Mouse (Mus musculus) liver, embryonic 12.5 days (tissue): ENCODE measurements around the gene Dnajb12. TPM values are rescaled to one million over a fixed set of nuclear protein-coding genes. Genes with fewer than 3 reads are reported as not detected.

Experiments used
- ATAC-seq: fragments of 200-750 bp; cut with Nextera tagmentation; 2 replicates; pipeline ENCODE4 v1.8.0; 2017; ENCODE audit warnings: moderate number of reproducible peaks, mild to moderate bottlenecking, moderate library complexity
- H3K27ac ChIP-seq: fragments of 300-500 bp; sonication (generic); 2 replicates; pipeline ENCODE4 v1.5.1; 2016; ENCODE audit warnings: mild to moderate bottlenecking
- H3K27me3 ChIP-seq: fragments of 300-500 bp; sonication (generic); replicated peaks from 2 replicates; pipeline ENCODE4 v1.6.1; 2016; ENCODE audit warnings: mild to moderate bottlenecking, moderate library complexity
- H3K36me3 ChIP-seq: fragments of 300-500 bp; sonication (generic); 2 replicates; pipeline ENCODE4 v1.6.1; 2016; ENCODE audit warnings: mild to moderate bottlenecking, moderate library complexity
- H3K4me1 ChIP-seq: fragments of 300-500 bp; sonication (generic); 2 replicates; pipeline ENCODE4 v1.6.1; 2016
- H3K4me2 ChIP-seq: fragments of 300-500 bp; sonication (generic); 2 replicates; pipeline ENCODE4 v1.6.1; 2016; ENCODE audit warnings: mild to moderate bottlenecking, moderate library complexity
- H3K4me3 ChIP-seq: fragments of 300-500 bp; sonication (generic); 2 replicates; pipeline ENCODE4 v1.5.1; 2016; ENCODE audit warnings: mild to moderate bottlenecking, moderate library complexity
- H3K9ac ChIP-seq: fragments of 300-500 bp; sonication (generic); 2 replicates; pipeline ENCODE4 v1.6.1; 2016; ENCODE audit warnings: mild to moderate bottlenecking, moderate library complexity
- H3K9me3 ChIP-seq: fragments of 300-500 bp; sonication (generic); replicated peaks from 2 replicates; pipeline ENCODE4 v1.6.1; 2016; ENCODE audit warnings: mild to moderate bottlenecking, moderate library complexity
- WGBS: fragments of 180-500 bp; shearing (Covaris S2); methylation state at CpG from one replicate; pipeline ENCODE4 v1.1.7; 2016; ENCODE audit not compliant: insufficient replicate concordance; 5-methylcytosine and 5-hydroxymethylcytosine counted together
- polyA plus RNA-seq: library from polyadenylated mRNA; unstranded; fragments of >200 nt; fragmentation: Nextera tagmentation; extraction: Ambion mirVana; gene quantifications from 2 replicates; pipeline ENCODE4 v1.2.1, GENCODE M21; 2016

The Dnajb12 gene
- 18.0 and 18.7 TPM in 2 replicates for polyA plus RNA-seq

DNA sequence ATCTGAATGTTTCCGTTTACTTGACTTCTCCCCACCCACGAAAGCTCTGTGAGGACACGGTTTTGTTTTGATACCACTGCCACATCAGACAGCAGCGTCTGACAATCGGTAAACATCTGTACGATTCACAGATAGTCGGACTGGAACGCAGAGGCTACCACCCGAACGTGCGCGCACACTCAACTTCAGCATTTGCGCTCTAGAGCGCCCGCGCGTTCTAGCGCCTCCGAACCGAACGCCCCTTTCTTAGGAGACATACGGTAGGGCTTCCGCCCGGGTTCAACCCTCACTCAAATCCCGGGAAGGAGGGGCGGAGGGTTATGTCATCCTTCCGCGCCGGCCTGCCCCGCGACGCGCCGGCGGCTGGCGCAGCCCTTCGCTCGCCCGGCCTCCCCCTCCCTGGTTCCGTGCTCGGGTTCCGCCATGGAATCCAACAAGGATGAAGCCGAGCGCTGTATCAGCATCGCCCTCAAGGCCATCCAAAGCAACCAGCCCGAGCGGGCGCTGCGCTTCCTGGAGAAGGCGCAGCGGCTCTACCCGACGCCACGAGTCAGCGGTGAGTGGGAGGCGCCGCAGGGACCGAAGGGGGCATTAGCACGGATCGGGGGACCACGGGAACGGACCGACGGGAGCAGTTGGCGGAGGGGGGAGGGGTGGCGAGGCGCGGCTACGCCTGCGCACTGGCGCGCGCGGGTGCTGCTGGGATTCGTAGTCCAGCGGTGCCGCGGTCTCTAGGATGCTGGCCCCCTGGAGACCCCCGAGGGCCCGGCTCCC, at the start of gene Dnajb12:
Dnajb12 (plus strand) TSS at position 302 of the 774 bp plus-strand sequence.
- under 1% methylated on average over 79 of the region's 80 CpGs for WGBS
- ATAC-seq, result peak; percentile 82
- H3K9ac ChIP-seq, result peak within 1 kb of the TSS; percentile 97
- peak within 1 kb of the TSS; percentile 95 for H3K4me3 ChIP-seq
- H3K4me2 ChIP-seq, result peak within 1 kb of the TSS; percentile 74
- peaks cover 25% of the 10 kb centered on the region for H3K36me3 ChIP-seq
- peak within 1 kb of the TSS; percentile 100 for H3K27ac ChIP-seq
- H3K9me3 ChIP-seq, result no peaks in the 10 kb centered on the region
- H3K27me3 ChIP-seq, result no peaks in the 10 kb centered on the region
- H3K4me1 ChIP-seq, result peaks cover 84% of the 10 kb centered on the region

DNA sequence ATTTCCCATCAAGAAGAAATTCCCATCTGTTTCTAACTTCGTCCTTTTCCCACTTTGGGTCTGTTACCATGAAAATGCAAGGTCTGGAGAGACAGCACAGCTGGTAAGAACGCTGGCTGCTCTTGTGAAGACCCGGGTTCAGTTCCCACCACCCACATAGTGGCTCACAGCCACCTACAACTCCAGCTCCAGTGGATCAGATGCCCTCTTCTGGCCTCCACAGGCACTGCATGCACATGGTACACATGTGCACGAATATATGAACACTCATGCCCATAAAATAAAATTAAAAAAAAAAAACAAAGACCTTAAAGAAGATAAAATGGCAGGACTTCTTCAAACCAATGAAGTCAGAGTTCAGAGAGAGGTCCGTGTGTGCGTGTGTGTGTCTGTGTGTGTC, 49.5 kb upstream of the Dnajb12 start:
- Histone ChIP-seq H3K36me3 (peaks cover 41% of the 10 kb centered on the region), H3K9ac (no peak overlapping the region), H3K27ac (no peak overlapping the region), H3K4me3 (no peak overlapping the region), H3K4me1 (no peaks in the 10 kb centered on the region; the same call in 1 of the 2 replicates), H3K27me3 (no peaks in the 10 kb centered on the region), H3K4me2 (no peak overlapping the region), H3K9me3 (0 out of 2 replicates have a peak, but pooled peaks cover 4% of the 10 kb centered on the region)
- 81% methylated on average over 6 of the region's 6 CpGs for WGBS
- no peak for ATAC-seq

DNA sequence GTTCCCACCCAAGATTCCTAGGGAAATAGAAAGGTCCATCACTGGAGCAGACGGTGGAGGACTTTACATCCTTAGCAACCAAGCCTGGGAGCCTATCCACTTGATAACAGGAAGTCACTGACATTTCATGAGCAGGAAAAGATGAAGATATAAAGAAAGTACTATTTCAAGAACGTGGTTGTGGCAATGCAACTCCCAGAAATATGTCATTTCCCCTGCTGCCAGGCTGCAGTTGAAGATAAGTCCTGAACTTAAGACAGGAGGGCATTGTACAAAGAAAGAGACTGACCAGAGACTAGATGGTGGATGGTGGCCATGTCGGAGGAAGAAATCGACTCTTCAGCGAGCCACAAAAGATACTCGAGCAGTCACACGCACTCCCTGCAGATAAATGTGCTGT, 47.4 kb upstream of the Dnajb12 start:
- no peak overlapping the region for H3K4me3 ChIP-seq
- 0 out of 2 replicates have a peak, but pooled peaks cover 4% of the 10 kb centered on the region for H3K9me3 ChIP-seq
- ATAC-seq, result no peak; the same call in 1 of the 2 replicates
- peak overlapping the region; percentile 67; the same call in 1 of the 2 replicates for H3K27ac ChIP-seq
- H3K4me1 ChIP-seq, result no peaks in the 10 kb centered on the region
- no peak overlapping the region for H3K9ac ChIP-seq
- peaks cover 44% of the 10 kb centered on the region for H3K36me3 ChIP-seq
- no peak overlapping the region for H3K4me2 ChIP-seq
- no peaks in the 10 kb centered on the region for H3K27me3 ChIP-seq
- WGBS, result 16% methylated on average over 7 of the region's 7 CpGs

DNA sequence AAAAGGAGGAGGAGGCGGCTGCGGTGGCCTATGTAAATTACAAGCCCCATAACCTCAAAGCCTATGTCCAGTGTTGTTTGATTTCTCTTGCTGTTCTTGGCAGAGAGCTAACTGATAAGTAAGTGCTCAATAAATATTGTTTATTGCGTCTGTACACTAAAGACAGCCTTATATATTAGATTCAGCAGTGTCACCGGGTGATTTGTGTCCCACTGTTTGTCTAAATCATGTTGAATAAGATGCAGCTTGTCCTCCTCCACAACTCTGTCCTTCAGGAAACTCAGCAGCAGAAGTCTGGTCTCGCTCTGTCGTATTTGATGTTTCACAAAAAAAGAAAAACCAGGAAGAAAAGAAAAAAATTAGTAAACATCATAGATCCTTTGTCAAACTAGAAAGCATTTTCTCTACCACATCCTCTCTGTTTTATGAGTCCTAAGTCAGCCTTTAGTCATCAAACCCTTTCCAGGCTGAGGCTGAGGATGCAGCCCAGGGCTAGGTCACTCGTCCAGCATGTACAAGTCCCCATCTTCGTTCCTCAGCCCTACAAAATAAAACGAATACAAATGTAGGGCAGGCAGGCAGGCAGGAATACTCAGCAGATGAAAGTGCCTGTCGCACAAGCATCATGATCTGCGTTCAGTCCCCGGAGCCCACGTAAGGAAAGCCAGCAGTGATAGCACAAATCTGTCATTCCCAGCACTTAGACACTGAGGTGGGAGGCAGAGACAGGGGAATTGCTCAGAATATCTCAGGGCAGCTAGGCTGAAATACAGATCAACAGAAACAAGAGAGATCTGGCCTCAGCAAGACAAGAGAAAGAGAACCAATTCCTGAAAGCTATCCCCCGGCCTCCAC, 43.8 kb upstream of the Dnajb12 start:
- no peaks in the 10 kb centered on the region for H3K4me1 ChIP-seq
- WGBS, result 77% methylated on average over 14 of the region's 14 CpGs
- H3K27me3 ChIP-seq, result no peaks in the 10 kb centered on the region

DNA sequence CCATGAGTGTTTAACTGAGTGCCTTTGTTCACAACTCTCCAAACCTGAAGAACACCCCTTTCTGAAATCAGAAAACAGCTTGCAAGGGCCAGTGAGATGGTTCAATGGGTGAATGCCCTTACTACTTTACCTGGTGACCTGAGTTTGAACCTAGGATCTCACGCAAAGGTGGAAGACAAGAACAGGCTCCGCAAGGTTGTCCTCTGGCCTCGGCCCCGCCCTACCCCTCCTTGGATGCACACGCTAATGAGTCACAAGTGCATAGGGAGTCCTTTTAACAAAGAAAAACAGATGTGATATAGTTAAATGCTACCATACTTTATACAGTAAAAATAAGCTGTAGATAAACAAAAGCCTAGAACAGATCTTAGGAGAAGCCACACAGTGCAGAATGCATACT, 41.9 kb upstream of the Dnajb12 start:
- H3K9me3 ChIP-seq, result no peaks in the 10 kb centered on the region
- H3K4me3 ChIP-seq, result no peak overlapping the region
- 89% methylated on average over 5 of the region's 5 CpGs for WGBS
- no peaks in the 10 kb centered on the region for H3K4me1 ChIP-seq
- peaks cover 10% of the 10 kb centered on the region for H3K36me3 ChIP-seq
- H3K27me3 ChIP-seq, result no peaks in the 10 kb centered on the region
- H3K9ac ChIP-seq, result no peak overlapping the region
- no peak for ATAC-seq
- H3K4me2 ChIP-seq, result no peak overlapping the region
- H3K27ac ChIP-seq, result no peak overlapping the region

More for the DNA sequence above, 43.8 kb upstream of the Dnajb12 start:
- no peak overlapping the region for H3K27ac ChIP-seq
- H3K9me3 ChIP-seq, result no peaks in the 10 kb centered on the region
- H3K9ac ChIP-seq, result no peak overlapping the region
- no peak overlapping the region for H3K4me2 ChIP-seq
- peaks cover 13% of the 10 kb centered on the region for H3K36me3 ChIP-seq
- no peak for ATAC-seq
- H3K4me3 ChIP-seq, result no peak overlapping the region

DNA sequence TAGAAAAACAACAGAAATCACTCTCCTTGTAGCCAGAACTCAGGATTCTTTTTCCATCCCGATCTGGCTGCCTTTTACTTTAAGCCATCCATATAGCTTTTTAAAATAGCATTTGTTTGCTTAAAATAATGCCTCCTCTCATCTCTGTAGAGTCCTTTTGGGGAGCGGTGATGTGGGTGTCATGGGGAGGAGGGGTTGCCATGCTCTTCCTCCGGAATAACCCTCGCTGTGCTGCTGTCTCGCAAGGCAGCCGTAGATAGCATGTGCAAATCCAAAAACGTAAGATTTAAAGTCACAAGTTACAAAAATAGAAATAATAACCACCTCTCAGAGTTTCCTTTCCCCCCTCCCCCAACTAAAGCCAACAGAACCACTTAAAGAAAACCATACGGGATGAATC, 37.9 kb upstream of the Dnajb12 start:
- Histone ChIP-seq H3K9ac (no peak overlapping the region), H3K27me3 (no peaks in the 10 kb centered on the region), H3K9me3 (no peaks in the 10 kb centered on the region), H3K36me3 (0 out of 2 replicates have a peak, but pooled peaks cover under 1% of the 10 kb centered on the region), H3K27ac (no peak overlapping the region), H3K4me1 (no peaks in the 10 kb centered on the region), H3K4me3 (no peak overlapping the region), H3K4me2 (no peak overlapping the region)
- no peak for ATAC-seq
- 84% methylated on average over 8 of the region's 8 CpGs for WGBS

DNA sequence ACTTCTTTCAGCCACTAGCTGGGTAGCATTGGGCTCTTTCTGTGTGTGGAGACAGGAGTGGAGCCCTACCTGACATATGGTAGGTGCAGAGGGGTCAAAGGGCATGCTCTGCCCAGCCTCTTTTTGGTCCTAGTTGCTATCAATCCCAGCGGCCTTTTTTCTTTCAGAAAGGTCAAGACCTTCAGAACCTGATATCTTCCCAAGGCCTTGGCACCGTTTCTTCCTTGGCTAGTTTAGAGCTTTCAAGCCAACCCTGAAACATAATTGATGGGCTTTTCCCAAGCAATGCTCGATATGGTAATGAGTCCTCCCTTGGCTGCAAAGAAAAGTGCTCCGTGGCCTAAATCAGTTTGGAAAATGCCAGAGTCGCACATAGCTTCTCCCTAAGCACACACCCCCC, 36.2 kb upstream of the Dnajb12 start:
- Histone ChIP-seq H3K27me3 (no peaks in the 10 kb centered on the region), H3K27ac (no peak overlapping the region), H3K9ac (no peak overlapping the region), H3K4me3 (no peak overlapping the region), H3K4me2 (no peak overlapping the region), H3K9me3 (no peaks in the 10 kb centered on the region), H3K4me1 (no peaks in the 10 kb centered on the region), H3K36me3 (no peaks in the 10 kb centered on the region)
- WGBS, result 50% methylated on average over 5 of the region's 5 CpGs
- no peak for ATAC-seq

DNA sequence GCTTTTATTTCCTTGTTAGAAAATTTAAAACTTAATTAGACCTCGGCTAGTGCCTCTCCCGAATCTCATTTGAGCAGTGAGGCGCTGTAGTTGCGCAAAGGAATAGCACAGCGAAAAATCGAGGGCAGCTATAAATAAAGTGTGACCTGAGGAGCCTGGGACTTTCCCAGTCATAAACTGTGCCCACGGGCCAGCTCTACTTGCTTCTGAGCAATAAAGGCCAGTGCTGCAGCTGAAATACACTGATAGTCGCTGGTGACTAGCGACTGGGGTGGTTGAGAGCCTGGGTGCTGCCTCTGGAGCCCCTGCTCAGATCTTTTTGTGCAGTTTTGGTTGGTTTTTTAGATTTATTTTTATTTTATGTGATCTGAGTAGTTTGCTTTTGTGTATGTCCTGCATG, 34.7 kb upstream of the Dnajb12 start:
- WGBS, result 80% methylated on average over 9 of the region's 9 CpGs
- ATAC-seq, result no peak
- Histone ChIP-seq H3K36me3 (no peaks in the 10 kb centered on the region), H3K4me1 (no peaks in the 10 kb centered on the region; the same call in 1 of the 2 replicates), H3K9ac (no peak overlapping the region), H3K4me2 (no peak overlapping the region), H3K27ac (no peak overlapping the region), H3K27me3 (no peaks in the 10 kb centered on the region), H3K4me3 (no peak overlapping the region), H3K9me3 (no peaks in the 10 kb centered on the region)

DNA sequence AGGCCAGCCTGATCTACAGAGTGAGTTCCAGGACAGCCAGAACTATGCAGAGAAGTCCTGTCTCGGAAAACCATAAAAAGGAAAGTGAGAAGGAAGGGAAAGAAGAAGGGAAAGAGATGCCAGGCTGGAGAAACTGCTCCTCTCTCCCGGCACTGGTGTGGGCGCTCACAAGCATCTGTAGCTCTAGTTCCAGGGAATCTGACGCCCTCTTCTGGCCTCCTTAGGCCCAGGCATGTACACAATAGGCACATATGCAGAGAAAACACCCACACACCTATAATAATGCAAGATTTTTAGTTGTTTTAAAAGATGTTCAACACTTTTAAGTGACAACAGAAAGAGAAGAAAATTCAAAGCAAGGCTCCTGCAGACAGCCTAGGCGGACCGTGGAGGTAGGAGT, 32.9 kb upstream of the Dnajb12 start:
- no peak overlapping the region for H3K27ac ChIP-seq
- H3K4me1 ChIP-seq, result no peaks in the 10 kb centered on the region; the same call in 1 of the 2 replicates
- H3K27me3 ChIP-seq, result no peaks in the 10 kb centered on the region
- H3K36me3 ChIP-seq, result no peaks in the 10 kb centered on the region
- no peaks in the 10 kb centered on the region for H3K9me3 ChIP-seq
- H3K4me2 ChIP-seq, result no peak overlapping the region
- ATAC-seq, result no peak
- 64% methylated on average over 6 of the region's 6 CpGs for WGBS
- no peak overlapping the region for H3K9ac ChIP-seq
- no peak overlapping the region for H3K4me3 ChIP-seq

DNA sequence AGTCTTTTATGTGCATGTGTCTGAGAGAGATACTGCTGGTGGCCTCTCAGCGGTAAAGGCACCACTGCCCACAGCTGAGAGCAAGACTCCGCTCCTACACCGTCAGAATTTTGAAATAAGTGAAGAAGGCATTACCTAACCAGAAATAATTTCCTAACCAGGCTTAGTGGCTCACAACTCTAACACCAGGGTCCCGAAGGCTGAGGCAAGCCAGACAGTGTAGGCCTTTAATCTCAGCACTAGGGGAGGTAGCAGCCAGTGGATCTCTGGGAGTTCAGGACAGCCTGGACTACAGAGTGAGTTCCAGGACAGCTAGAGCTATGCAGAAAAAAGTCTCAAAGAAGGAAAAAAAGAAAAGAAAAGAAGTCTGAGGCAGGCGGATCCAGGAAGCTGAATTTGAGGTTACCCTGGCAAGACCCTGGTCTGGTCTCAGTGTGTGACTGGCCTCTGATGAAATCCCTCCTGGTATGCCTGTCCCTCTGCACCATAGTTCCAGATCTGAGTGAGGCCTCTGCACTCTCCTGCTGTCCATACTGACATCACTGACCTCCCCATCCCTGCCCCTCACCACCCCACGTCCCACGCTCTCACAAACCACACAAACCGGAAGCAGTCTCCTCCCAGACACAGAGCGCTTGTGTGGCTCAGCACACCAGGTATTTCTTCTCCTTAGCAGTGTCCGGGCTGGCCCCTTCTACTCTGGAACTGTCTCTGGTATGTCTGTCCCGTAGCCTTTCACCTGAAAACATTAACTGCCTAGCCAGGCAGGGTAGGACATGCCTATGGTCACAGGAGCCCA, 31.1 kb upstream of the Dnajb12 start:
- H3K27ac ChIP-seq, result no peak overlapping the region
- 69% methylated on average over 11 of the region's 11 CpGs for WGBS
- no peaks in the 10 kb centered on the region for H3K27me3 ChIP-seq
- no peak overlapping the region for H3K9ac ChIP-seq
- H3K9me3 ChIP-seq, result no peaks in the 10 kb centered on the region
- H3K4me3 ChIP-seq, result no peak overlapping the region
- no peaks in the 10 kb centered on the region for H3K36me3 ChIP-seq
- no peak overlapping the region for H3K4me2 ChIP-seq
- ATAC-seq, result no peak
- H3K4me1 ChIP-seq, result no peaks in the 10 kb centered on the region; the same call in 1 of the 2 replicates

DNA sequence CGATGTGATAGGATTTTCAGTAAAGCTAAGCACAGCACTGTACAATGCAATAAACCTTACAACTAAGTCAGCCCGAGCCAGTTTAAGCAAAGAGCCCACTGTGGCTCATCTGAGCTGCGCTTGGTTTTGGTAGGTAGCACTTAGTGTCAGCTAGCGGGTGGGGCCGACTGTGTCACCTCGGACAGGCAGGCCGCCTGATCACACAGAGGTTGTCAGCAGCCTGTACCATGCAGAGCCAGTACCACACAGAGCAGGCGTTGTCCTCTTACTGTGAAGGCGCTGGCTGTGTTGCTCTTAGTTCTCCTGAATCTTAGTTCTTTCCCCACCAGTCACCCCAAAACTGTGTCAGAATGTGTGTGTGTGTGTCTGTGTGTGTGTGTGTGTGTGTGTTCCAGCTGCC, 30.4 kb upstream of the Dnajb12 start:
- WGBS, result 71% methylated on average over 9 of the region's 9 CpGs
- H3K27ac ChIP-seq, result no peak overlapping the region
- H3K27me3 ChIP-seq, result no peaks in the 10 kb centered on the region
- H3K9me3 ChIP-seq, result no peaks in the 10 kb centered on the region
- H3K4me3 ChIP-seq, result no peak overlapping the region
- no peak for ATAC-seq
- H3K36me3 ChIP-seq, result no peaks in the 10 kb centered on the region
- H3K9ac ChIP-seq, result no peak overlapping the region
- H3K4me1 ChIP-seq, result no peaks in the 10 kb centered on the region; the same call in 1 of the 2 replicates
- H3K4me2 ChIP-seq, result no peak overlapping the region
